Mouse (Mus musculus) ovary, adult 18-20 months (tissue): ENCODE data around the gene Ebf3.

Experiments
- DNase-seq: peaks from one replicate; pipeline ENCODE4 v3.0.0; 2022; ENCODE audit warnings: low spot score, mixed read lengths

The Ebf3 gene

DNA sequence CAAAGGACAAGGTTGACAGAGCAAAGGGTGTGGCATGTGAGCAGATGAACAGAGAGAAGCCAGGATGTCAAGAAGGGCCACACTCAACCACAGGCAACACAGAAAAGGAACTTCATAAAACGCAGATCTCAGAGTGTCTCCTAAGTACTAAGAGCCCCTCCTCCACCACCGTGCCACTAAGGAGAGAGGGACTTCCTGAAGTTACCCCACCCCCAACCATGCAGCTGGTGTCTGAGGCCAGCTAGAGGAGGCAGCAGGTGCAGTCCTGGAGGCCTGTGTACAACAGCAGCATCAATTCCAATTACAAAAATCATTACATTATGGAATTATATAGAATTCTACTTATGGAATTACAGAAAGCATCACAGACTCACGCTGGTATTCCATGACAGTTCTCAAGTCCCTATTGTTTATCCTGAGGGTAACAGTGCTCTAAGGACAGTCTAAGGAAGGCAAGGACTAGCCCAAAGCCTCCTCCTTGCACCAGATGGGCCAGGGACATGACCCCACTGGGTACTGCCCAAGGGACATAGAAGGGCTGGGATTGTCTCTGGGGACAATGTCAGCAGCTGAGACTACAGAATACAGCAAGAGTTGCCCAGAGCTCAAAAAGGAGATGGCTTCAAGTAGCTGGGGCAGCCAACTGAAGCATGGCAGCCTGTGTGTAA, 24.8 kb downstream of the Ebf3 start:
- no peak for DNase-seq

DNA sequence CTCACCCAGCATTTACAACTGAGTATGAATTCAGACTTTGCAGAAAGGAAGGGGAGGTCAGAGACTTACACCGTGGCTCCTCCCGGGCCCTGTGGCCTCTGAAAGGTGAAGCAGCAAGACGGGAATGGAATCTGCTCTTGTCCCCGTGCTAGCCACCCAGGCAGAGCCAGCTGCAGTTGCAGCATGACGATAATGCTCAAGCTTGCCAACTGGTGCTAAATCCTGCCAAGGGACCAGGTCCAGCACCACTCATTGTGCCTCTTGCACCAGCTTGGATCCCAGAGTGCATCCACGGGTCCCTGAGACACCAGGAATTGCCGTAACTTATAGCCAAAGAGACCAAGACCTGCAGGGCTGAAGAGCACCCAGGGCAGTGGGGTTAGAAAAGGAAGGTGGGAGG, 36.1 kb downstream of the Ebf3 start:
- DNase-seq: no peak

DNA sequence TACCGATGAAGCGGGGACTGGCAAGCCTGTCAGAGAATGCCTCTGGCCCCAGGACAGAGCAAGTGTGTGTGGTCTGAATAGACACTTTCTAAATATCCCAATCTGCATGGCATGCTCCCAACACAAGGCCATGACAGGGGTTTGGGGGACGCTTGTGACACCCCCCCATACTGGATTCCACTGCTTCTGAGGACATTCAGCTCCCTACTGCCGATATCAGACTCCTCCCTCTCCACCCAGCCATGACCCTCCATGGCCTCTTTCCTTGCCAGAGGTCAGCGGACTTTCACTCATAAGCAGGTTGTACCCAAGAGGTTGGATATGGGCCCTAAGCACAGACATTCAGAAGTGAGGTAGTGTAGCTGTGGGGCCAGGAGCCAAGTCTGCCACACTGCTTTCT, 36.5 kb downstream of the Ebf3 start:
- no peak for DNase-seq

DNA sequence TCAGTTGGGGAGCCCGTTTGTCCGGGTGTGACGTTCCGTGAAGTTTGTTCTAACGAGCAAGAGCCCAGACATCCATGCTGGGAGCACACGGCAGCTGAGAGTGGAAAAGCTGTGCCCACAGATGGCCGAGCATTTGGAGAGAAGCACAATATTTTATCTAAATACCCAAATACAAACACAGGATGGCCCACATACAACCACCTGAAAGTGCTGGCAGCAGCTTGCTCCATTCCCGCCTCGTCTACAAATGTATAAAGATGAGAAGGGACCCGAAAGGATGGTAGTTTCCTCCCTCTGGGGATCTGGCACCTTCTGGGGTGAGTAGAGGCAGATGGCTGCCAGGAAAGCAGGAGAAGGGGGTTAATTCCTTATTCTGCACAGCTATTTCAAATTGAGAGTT, 42.0 kb downstream of the Ebf3 start:
- DNase-seq: no peak

DNA sequence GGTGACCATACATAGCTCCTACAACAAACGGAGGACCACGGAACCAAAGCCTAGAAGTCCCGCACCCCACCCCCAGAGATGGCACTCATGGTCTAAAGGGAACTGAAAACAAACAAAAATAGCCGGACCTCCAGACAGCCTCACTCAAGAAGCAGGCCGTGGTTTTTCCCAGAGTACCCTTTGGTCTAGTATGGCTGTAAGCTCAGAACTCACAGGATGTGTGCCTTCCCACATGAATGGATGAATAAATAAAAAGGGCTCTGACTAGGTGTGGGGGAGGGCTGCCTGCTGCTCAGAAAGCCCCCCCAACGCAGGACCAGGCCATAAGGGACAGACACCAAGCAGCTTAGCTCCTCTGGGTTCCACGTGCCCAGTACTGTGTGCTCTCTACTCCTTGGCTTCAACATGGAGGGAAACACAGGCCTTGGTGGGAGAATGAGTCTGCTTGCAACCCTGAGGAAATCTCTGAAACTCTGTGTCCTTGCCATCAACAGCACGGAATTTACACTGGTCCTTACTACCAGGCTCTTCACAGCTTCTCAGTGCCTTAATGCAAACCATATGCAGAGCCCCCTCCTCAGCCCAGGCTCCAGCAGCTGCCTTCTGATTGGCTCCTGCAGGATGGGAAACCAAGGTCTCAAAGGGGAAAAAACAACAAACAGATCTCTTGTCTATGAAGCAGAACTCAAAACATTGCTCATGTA, 45.6 kb downstream of the Ebf3 start:
- no peak for DNase-seq

DNA sequence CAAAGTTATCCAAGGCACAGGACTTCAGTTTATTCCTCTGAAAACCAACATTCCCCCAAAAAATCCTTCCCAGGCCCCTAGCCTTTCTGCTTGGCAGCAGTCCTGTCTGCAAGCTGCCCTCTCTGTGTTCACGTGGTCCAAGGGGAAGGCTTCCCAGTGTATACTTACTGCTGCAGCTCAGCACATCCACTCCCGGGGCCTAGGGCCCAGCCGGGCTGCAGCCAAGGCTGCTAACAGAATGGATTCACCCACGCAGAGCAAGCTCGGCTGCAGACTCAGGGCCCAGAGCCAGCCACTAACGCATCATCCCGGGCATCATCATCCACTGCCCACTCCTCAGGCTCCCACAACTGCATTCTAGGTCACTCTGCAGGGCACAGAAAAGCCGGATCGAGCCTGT, 46.8 kb downstream of the Ebf3 start:
- DNase-seq: no peak

DNA sequence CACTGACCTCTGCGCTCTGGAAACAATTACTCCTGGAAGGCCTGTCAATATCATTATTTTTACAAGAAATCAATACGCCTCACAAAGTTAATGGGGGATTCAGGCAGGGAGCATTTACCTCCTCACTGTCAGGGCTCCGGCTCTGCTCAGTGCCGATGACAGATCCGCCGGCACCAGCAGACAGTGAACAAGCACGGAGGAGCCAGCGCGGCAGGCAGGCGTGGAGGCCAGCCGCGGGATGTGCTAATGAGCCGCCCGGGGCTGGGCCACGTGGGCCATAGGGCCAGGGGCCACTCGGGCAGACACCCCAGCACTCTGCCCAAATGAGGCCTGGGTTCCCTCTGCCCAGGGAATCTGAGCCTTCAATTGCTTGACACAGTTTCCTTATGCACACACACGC, 47.7 kb downstream of the Ebf3 start:
- no peak for DNase-seq

DNA sequence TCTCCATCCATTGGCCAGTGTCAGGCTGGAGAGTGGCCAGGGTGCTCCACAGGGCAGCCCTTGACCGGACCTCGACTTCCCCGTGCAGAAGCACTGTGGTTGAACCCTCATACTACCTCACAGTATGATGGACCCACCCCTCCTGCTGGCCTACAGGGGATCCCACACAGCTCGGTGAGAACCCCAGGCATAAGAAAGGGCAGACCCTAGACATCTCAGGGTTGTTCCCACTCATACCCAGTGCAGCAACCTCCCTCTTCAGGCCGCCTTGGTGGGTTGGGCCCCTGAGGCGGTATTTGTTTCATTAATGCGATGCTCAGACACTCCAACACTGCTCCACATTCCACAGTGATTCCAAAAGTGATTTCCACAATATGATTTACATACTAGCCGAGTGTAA, 51.9 kb downstream of the Ebf3 start:
- no peak for DNase-seq

DNA sequence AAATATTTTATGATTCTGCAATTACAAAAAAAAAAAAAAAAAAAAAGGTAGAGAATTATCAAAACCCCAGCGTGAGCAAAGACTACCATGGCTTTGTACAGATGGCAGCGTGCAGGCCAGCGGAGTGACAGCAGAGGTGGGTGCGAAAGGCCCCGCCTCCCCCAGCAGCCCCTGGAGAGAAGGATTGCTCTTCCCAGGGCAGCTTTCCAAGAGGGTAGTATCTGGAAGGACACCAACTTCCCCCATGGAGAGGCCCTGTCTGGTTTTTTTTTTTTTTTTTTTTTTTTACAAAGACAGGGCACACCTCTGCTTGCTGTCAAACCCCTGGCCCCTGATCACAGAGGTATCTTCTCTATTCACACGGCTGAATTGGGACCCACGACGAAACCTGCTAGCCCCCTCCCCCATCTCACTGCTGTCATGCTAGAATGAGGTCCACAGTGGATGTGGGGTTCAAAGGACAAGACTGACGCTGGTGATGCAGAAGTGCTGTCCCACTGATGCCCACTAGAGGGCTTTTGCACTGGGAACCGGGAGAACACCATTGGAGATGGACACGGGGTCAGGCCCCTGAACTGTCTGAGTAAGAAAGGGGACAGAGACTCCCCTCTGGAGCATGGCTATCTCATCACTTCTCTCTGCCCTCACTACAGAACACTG, 67.9 kb downstream of the Ebf3 start:
- DNase-seq: peak; percentile 6

DNA sequence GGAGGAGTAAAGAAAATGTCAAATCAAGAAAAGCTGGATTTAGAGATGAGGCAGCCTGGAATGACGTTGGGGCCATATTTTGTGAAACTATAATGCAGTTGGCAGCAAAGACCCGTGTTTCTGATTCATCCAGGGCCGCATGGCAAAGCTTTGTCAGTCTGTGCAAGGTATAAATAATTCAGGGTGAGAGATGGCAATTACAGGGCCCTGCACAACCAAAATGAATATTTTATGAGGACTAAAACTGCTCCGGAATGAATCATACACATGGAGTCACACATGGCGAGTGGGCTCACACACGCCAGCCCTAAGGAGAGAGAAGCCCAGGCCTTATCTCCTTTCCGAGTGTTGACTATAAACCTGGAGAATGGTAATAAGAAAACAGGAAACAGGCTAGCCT, 69.4 kb downstream of the Ebf3 start:
- no peak for DNase-seq

DNA sequence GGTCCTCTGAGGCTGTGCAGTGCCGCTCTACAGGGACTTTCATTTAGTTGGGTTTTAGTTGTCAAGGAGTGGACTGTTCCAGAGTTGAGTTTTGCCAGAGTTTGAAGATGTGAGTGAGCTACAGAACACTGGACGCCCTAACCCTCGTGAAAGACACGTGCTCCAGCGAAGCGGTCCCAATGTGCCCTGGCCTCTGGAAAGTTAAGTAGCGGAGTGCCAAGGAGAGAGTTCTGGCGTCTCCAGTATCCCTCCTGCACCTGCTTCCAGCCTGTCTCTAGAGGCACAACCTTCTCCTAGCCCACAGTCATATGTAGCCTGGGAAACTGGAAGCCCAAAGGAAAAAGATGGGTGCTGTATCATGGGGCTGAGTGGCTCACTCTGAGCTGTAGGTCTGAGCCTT, 73.8 kb downstream of the Ebf3 start:
- DNase-seq: no peak

DNA sequence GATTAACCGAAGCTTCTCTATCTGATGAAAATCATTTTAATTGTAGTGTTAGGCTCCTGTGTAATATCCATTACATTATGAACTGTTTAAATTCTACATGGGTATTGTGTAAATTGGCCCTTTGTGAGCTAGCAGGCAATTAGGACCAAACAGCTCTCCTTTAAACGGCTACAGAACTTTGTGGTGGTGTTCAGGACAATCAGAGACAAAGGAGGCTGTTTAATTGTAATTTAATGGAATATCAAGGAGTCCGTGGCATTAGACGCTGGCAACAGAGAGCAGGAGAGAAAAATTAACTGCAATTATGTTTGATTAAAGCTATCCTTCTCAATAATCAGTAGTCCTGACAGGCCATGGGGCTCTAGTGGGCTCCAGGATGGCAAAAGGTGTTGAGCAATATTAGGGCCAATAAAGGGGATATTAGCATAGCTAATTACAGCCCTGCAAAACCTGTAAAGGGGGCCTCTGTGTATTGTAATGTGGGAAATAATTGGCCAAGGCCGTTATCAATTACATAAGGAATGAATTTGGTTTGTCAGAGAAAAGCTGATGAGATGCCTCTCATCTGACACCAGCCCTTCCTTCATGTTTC, 74.6 kb downstream of the Ebf3 start:
- no peak for DNase-seq

DNA sequence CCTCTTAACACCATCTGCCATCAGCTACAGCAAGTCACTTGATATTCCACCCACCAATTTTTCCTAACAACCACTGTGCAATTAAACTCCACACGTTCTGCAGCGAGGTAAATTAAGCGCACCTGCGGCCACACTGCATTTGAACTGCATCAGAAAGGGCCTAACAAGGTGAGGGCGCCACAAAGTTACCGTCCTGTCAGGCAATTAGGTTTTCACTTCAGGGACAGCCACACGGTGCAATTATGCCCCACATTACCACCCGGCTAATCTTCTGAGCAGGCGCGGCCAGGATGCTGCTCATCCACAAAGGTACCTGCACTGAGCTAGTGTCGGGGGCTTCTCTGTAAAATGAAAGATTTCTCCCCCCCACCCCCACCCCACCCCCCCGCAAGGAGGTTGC, 76.8 kb downstream of the Ebf3 start:
- no peak for DNase-seq

DNA sequence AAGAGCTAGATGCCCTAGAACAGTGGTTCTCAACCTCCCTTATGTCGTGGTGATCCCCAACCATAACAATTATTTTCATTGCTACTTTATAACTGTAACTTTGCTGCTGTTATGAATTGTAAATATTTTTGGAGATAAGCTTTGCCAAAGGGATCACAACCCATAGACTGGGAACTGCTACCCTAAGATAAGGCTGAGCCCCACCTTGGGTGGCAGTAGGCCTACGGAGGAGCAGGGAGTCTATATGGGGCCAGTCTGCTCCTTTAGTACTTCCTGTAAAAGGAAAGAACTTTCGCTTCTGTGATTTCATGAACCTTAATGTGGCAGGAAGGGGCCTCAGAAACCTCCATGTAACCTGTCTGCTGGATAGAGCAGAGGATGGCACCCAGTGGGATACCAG, 90.4 kb downstream of the Ebf3 start:
- no peak for DNase-seq

DNA sequence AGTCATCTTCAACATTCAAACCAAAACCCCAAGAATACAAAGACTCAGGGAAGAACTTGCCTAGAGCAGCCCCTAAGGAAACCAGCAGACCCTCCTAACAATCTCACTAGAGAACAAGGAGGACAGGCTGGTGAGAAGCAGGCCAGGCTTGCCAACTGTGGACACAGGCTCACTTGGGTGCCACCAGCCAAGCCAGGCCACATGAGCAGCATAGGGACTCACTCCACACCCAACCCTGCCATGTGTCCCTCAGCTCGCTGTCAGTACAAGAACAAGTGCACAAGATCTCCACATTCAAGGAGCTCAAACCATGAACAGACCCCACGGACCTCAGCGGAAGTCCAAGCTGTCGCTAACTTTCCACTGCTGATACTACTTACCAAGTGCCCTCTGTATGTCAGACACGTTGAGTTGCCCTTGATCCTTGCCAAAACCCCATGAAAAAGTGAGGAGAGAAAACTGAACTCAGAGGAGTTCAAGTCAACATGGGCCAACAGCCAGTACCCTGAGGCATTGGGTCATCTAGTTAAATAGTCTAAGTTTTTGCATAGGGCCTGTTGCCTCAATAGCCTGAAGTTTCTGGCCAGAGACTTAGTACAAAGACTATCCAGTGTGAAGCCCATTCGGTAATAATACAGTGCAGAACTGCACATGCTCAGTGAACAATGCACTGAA, 91.3 kb downstream of the Ebf3 start:
- DNase-seq: no peak

DNA sequence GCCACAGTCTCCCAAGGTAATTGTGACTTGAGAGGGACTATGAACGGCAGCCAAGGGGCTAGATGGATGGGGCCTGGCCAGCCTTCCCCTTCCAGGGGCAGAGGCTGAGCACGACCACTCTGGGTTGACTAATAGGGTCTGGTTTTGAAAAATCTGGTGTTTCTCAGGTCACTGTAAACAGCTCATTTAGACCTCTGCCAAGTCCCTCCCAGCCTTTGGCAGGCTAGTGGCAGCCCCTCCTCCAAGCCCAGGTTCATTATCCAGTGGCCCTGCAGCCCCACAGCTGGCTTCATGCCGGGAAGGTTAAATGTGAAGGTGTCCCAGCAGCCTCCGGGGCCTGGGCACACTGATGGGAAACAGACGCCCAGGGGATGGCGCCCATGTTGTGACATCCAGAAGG, 92.6 kb downstream of the Ebf3 start:
- DNase-seq: no peak

DNA sequence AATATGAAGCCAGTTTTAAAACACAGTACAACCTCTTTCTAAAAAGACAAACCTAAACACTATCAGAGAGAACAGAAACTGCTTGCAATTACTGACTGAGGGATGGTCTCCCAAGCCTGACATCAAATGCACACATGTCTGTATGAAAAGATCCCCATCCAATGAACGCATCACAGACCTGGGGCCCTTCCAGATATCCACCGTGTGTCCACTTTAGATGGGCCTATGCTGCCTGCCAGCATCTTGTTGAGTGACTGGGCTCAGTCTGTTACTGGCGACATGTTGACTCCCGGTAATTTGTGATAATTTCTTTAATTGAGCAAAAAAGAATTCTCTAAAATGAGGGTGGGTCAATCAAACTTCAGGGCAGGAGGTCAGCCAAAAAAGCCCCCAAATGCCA, 93.8 kb downstream of the Ebf3 start:
- no peak for DNase-seq

DNA sequence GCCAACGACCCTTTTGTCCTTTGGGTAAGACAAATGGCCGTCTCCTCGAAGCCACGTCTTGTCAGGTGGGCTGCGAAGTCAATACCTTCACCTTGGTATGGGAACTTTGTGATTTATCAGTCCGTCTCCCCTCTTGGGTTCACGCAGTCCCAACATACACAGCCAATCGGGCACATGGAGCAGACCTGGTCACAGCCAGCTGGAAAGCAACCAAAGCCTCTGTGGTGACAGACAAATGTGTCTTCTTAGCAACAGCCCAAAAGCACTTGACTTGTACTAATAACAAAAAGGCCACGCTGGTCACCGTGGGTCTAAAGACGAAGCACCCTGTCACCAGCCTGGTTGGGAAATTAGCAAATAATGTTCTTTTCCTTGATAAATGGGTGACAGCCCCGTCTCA, 95.5 kb downstream of the Ebf3 start:
- DNase-seq: no peak

DNA sequence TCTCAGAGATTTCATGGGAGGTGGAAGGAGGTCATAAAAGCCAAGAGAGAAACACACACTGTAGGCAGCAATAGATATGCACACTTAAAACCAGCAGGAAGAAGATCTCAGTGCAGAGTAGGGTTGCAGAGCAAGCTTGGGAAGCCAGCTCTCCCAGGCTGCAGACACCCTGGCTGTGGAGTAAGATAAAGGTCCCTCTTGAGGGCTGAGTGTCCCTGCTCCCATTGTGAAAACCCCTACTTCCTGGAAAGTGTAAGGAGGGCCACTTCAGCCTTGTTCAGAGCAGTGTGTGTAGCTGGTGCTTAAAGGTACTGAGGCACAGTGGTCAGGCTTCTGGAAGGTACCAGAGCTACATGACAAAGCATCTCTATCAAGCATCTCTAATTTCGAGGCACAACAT, 100.8 kb downstream of the Ebf3 start:
- DNase-seq: no peak

DNA sequence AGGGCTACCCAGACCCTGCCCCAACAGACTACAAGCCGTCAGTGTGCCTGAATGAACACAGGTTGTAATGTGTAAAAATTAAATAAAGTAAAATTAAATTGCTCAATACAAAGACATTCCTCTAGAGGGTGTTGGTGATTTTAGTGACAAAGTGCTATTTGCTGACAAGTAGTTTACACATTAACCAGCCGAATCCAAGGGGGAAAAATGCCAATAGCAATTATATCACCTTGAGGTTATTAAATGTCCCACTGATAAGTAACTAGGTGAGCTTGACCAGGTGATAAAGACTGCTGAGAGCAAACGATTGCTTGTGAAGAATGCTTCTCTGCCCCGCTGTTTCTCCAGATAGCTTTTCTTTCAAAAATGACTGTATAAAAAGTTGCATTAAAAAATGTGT, 102.9 kb downstream of the Ebf3 start:
- DNase-seq: no peak

DNA sequence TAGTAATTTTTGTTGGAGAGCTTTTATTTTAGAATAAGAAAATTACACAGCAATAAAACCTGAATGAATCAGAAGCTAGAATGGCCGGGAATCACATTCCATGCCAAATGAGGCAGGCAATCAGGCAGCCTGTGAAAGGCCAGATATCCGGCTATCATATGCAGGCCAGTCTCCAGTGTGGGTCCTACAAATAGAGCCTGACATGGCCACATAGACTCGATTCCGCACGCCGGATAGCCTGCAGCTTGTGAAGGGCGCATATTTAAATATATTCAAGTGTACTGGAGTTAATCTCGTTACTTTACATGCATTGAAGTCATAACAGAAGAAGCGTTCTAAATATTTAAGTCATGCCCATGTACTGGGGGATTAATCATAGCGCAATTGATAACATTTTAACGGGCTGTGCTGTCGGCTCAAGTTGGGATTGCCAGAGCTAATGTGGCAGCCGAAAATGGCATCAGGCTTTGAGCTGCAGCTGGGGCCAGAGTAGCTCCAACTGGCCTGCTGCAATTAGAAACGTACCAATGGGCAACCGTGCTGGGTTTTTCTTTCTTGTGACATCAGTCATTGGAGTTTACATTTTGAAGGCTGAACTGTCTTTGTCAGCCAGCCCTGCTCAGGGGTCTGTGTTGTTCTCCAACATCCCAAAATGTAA, 104.4 kb downstream of the Ebf3 start:
- DNase-seq: no peak

DNA sequence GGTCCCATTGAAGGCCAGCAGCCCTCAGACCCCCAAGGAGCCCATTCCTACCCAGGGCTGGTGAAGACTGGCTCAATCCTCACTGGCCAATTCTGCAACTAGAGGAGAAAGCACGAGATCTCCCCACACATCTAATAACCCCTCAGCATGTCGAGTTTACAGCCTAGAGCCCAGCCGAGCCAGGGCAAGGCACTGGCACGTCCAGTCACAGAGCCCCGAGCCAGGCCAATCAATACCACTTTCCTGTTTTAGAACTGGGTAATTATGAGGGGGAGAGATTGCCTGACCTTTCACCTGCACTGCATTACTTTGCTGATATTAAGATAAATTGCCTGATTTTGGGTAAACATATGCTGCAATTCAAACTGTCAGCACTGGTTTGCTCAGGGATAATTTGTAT, 105.7 kb downstream of the Ebf3 start:
- DNase-seq: no peak
